Mouse (Mus musculus) hindlimb bud, embryonic 11.5 days (tissue): ENCODE data around the gene Srp54a.
"Not testable (repeated sequence)": the region's sequence is repeated elsewhere in the genome, so short reads cannot be mapped to it uniquely, and the experiment has no call there.

Experiments
- DNase-seq: peaks from one replicate; pipeline ENCODE4 v3.0.0-alpha.2; 2012; ENCODE audit warnings: low read depth, low spot score; ENCODE audit errors: extremely low spot score

Gene Srp54a

DNA sequence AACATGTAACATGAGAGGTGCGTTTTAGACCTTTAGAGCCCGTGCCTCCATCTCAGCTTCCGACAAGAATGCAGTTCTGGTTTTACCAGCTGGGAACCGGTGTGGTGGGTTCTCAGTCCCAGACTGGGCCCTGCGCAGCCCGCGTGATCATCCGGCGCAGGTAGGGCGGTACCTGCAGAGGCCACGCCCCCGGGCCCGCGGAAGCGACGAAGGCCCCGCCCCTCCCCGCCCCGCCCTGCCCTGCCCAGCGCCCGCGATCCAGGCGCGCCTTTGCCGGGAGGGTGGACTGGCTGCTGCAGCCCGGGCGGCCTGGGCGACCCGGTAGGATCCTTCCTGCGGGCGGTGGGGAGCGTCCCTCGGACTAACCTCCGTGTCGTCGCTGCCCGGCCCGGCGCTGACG, 44.2 kb downstream of the Srp54a start, which contains the start of gene Fam177a:
Gene Fam177a (plus strand): TSS at position 228 of the 400 bp plus-strand sequence.
- DNase-seq: not testable (repeated sequence)

DNA sequence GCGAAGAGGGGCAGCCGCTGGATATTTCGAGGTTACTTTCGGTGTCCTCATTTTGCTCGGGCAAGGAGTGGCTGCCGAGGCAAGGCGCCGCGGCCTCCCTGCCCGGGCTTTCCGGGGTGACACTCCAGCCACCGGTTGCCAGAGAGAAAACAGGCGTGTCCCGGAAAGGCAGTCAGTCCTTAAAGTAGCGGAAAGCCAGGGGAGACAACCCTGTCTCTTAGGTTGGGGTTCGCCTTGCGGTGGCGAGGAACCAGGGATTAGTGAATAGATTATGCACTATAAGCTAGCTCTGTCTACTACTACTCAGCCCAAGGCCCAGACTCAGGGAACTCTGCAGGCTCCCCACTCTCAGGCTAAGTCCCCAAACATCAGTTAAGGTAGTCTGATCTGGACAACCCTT, 44.7 kb downstream of the Srp54a start:
- not testable (repeated sequence) for DNase-seq

DNA sequence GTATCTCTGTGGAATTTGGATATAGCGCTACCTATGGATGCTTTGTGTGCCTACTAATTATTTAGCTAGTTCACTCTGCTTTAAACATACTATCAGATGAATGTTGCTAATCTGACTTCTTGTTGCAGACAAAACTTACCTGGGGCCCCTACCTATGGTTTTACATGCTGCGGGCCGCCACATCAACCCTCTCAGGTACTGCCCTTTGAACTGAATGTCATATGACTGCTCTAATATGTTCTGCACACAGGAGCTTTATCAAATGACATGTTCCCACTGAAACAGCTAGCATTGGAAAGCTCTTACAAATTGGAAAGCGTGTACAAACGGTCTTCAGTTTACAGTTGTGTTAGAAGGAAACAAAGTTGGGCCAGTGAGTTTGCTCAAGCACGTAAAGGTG, 55.5 kb downstream of the Srp54a start:
- not testable (repeated sequence) for DNase-seq

DNA sequence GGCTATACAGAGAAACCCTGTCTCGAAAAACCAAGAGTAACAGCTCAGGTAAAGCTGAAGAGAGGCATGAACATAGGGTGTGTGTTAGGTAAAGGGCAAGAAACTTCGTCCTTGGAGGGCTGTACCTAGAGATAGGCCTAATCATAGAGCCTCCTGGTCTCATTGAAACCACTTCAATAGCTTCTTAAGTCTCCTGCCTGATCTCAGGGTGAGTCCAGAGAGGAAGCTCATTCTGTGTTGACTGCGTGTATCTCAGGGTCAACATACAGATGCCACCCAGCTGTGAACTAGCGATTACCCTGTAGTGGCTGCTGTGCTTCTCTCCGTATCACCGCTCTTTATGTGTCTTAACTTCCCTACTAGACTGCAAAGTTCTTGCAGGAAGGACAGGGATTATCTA, 57.8 kb downstream of the Srp54a start:
- not testable (repeated sequence) for DNase-seq

DNA sequence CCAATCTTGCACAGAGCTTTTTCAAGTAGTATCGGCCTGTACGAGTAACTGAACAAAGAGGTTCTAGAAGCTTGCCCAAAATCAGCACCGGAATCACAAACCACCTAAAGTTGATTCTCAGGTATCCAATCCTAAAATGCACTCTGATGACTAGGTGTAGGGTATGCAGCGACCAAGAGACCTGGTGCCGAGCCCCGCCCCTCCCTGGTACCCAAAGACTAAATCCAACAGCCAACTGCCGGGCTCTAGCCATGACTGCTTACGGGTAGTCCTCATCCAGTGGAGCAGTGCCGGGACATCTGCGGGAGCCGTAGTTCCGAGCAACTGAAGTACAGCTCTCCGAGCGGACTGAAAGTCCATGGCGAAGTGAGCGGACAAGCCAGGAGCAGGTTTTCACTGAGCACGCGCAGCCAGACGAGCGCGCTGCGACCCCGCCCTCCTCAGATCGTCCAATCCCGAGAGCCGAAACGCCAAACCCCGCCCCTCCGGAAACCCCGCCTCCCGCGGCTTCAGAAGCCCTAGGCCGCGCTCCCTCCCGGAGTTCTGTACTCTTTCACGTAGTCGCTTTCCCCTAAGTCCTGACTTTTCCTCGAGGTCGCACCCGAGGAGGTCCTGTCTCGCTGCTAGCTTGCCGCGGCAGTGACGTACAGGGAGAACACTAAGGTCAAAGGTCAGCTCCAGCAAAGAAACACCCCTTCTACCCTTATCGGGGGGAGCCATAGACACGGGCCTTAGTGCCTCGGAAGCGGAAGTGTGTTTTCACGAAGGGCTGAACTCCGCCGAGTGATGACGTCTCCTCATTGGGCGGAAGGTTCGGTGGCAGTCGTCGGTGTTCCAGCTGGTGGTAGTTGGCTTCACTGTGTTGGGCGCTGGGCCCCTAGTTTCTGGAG, 74.7 kb downstream of the Srp54a start, which contains the start of gene Srp54b:
Gene Srp54b (plus strand): TSS at position 546 of the 890 bp plus-strand sequence.
- DNase-seq: not testable (repeated sequence)

DNA sequence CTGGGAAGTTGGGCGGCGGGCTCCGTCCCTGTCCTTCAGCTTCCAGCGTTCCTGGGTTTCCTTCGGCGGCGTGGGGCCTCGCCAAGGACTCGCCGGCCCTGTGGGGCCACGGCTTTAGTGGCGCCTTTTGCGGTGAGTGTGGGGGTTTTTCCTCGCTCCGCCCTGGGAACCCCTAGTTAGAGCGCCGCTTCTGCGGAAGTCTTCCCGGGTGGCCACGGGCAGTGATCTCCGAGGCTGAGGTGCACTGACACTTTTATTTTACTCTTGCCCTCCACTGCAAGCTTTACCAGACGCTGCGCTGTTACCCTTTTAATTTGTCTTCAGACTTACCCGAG, 75.4 kb downstream of the Srp54a start:
- not testable (repeated sequence) for DNase-seq
